Mouse (Mus musculus) heart, embryonic 13.5 days (tissue): ENCODE results near the gene Ccl2. TPM values are rescaled to one million over a fixed set of nuclear protein-coding genes. Genes with fewer than 3 reads are reported as not detected.

Experiments used
- ATAC-seq: fragments of 200-750 bp; cut with Nextera tagmentation; 2 replicates; pipeline ENCODE4 v1.8.0; 2017; ENCODE audit warnings: moderate TSS enrichment; ENCODE audit not compliant: insufficient number of reproducible peaks, low FRiP score, low TSS enrichment; ENCODE audit errors: extremely low read depth
- H3K27ac ChIP-seq: fragments of 300-500 bp; sonication (generic); replicated peaks from 2 replicates; pipeline ENCODE4 v1.5.1; 2015; ENCODE audit warnings: moderate library complexity, mild to moderate bottlenecking, inconsistent platforms
- H3K27me3 ChIP-seq: fragments of 300-500 bp; sonication (generic); replicated peaks from 2 replicates; pipeline ENCODE4 v1.6.1; 2015; ENCODE audit warnings: mild to moderate bottlenecking, inconsistent platforms
- H3K36me3 ChIP-seq: fragments of 300-500 bp; sonication (generic); 2 replicates; pipeline ENCODE4 v1.6.1; 2015; ENCODE audit warnings: mild to moderate bottlenecking, inconsistent platforms
- H3K4me1 ChIP-seq: fragments of 300-500 bp; sonication (generic); 2 replicates; pipeline ENCODE4 v1.6.1; 2015; ENCODE audit warnings: inconsistent platforms
- H3K4me2 ChIP-seq: fragments of 300-500 bp; sonication (generic); 2 replicates; pipeline ENCODE4 v1.6.1; 2015; ENCODE audit warnings: inconsistent platforms, mild to moderate bottlenecking, moderate library complexity
- H3K4me3 ChIP-seq: fragments of 300-500 bp; sonication (generic); 2 replicates; pipeline ENCODE4 v1.5.1; 2015; ENCODE audit warnings: moderate library complexity, mild to moderate bottlenecking, inconsistent platforms
- H3K9ac ChIP-seq: fragments of 300-500 bp; sonication (generic); 2 replicates; pipeline ENCODE4 v1.6.1; 2015; ENCODE audit warnings: inconsistent platforms, mild to moderate bottlenecking, moderate library complexity
- H3K9me3 ChIP-seq: fragments of 300-500 bp; sonication (generic); 2 replicates; pipeline ENCODE4 v1.6.1; 2016; ENCODE audit warnings: inconsistent platforms
- WGBS: fragments of 180-500 bp; shearing (Covaris S2); methylation state at CpG from one replicate; pipeline ENCODE4 v1.1.7; 2015; ENCODE audit warnings: mixed read lengths; 5-methylcytosine and 5-hydroxymethylcytosine counted together
- polyA plus RNA-seq: library from polyadenylated mRNA; unstranded; fragments of >200 nt; fragmentation: Nextera tagmentation; extraction: Ambion mirVana; gene quantifications from 2 replicates; pipeline ENCODE4 v1.2.1, GENCODE M21; 2015

The Ccl2 gene
- polyA plus RNA-seq, 1 experiment from 2014 or later: 10.9 TPM

- Histone ChIP-seq H3K9me3 (no peaks in the 10 kb centered on the region), H3K27me3 (no peaks in the 10 kb centered on the region), H3K4me3 (no peak overlapping the region), H3K27ac (no peak overlapping the region), H3K9ac (no peak overlapping the region), H3K36me3 (no peaks in the 10 kb centered on the region), H3K4me2 (no peak overlapping the region), H3K4me1 (peaks cover 14% of the 10 kb centered on the region)
- no peak for ATAC-seq
- 53% methylated on average over 2 of the region's 2 CpGs for WGBS
Observed at GRCm38 (mm10) chr11:82015066-82015465, 20.3 kb upstream of the Ccl2 start.

DNA sequence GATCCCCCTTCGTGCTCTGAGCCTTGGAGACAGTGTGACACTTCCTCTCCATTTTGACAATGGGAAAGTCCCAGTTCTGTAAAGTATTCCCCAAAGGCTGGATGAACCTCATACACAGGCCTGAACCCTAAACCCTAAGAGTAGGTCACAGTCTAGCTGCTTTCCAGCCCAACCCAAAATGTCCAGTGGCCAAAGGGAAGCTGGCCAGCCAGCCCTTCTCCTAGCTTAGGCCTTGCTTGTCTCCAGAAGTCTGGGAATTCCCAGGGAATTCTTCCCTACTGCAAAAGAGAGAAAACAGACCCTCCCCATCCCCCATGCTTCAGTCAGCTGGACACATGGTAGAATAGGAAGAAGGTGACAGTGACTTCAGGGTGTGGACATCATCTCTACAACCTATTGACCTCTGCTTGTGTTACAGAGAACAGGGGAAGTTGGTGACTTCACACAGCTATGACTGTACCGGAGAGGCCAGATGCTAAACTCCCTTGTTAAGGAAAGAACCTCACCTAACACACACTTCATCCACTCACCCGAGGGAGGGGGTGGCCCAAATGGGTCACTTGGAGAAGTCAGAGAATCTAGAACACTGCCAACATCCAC, 19.1 kb upstream of the Ccl2 start:
- no peaks in the 10 kb centered on the region for H3K36me3 ChIP-seq
- ATAC-seq: no peak
- H3K9me3 ChIP-seq: no peaks in the 10 kb centered on the region
- no peaks in the 10 kb centered on the region for H3K27me3 ChIP-seq
- no peak overlapping the region for H3K9ac ChIP-seq
- no peak overlapping the region for H3K4me2 ChIP-seq
- peaks cover 24% of the 10 kb centered on the region for H3K4me1 ChIP-seq
- WGBS: 66% methylated on average over 3 of the region's 3 CpGs
- H3K4me3 ChIP-seq: no peak overlapping the region
- no peak overlapping the region for H3K27ac ChIP-seq

DNA sequence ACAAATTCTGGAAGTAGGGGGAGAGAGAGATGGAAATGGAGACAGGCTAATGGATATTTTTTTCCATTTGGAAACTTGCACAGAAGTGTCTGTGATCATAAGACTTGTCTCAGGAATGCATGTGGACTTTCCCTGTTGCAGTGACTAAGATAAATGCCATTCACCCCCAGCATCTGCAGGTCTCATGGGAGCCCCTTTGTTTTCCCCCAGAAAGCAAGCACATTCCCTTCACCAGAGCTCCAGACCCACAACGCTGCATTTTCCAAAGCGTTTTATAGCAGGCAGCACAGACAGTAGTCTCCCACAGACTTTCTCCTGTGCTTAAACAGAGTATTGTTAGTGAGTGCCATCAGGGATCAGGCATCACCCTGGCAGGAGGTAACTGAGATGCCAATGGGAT, 16.0 kb upstream of the Ccl2 start:
- no peak overlapping the region for H3K4me3 ChIP-seq
- H3K27ac ChIP-seq: no peak overlapping the region
- no peaks in the 10 kb centered on the region for H3K9me3 ChIP-seq
- H3K4me1 ChIP-seq: peaks cover 22% of the 10 kb centered on the region
- H3K4me2 ChIP-seq: no peak overlapping the region
- H3K9ac ChIP-seq: no peak overlapping the region
- WGBS: 29% methylated on average over 2 of the region's 2 CpGs
- no peaks in the 10 kb centered on the region for H3K36me3 ChIP-seq
- no peaks in the 10 kb centered on the region for H3K27me3 ChIP-seq
- ATAC-seq: no peak

DNA sequence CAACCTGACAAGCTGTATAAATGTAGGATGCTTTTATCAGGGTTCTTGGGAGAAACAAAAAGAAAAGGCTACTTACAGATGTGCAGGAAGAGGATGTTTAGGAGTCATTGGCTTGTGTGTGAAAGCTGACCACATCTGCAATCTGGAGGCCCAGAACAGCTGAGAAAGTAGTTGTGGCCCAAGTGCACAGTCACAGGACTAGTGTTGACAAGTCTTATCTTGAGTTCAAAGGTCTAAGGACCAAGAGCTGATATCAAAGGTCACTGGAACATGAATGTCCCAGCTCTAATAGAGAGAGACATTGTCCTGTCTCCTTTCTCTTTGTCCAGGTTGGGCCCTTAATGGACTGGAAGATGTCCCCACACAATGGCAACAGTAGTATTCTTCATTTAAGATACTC, 15.6 kb upstream of the Ccl2 start:
- no peak overlapping the region for H3K9ac ChIP-seq
- H3K27me3 ChIP-seq: no peaks in the 10 kb centered on the region
- H3K27ac ChIP-seq: no peak overlapping the region
- no peak for ATAC-seq
- no peaks in the 10 kb centered on the region for H3K36me3 ChIP-seq
- peaks cover 22% of the 10 kb centered on the region for H3K4me1 ChIP-seq
- H3K4me3 ChIP-seq: no peak overlapping the region
- H3K9me3 ChIP-seq: no peaks in the 10 kb centered on the region
- H3K4me2 ChIP-seq: no peak overlapping the region

GRCm38 (mm10) chr11:82021406-82021805, 14.0 kb upstream of the Ccl2 start:
- Histone ChIP-seq H3K9ac (no peak overlapping the region), H3K4me3 (no peak overlapping the region)

DNA sequence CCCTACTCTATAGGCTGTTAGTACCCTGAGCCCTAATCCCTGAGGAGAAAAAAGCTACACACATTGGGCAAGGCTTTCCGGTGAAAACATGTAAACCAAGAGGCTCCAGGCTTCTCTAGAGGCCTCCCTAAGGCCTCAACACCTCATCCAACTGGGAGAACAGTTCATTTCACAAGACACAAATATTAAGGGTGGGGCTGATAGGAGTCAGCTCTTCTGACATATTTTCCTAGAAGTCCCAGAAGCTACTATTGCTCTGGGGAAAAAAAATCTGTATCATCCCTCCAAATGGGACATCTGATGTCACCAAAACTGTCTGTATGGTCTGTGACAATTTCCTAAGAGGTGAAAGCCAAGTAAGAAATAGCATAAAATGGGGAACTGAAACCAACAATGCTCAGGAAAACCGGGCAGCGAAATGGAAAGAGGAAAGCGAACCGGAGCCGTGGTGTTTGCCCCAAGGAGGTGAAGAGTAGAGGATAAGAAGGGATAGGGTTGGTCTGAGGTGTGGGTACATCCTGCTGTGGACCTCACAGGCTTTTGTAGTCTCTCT, 12.8 kb upstream of the Ccl2 start:
- no peak for ATAC-seq
- 77% methylated on average over 6 of the region's 6 CpGs for WGBS
- H3K36me3 ChIP-seq: no peaks in the 10 kb centered on the region
- H3K9ac ChIP-seq: no peak overlapping the region
- H3K4me1 ChIP-seq: peaks cover 22% of the 10 kb centered on the region
- H3K4me3 ChIP-seq: no peak overlapping the region
- no peak overlapping the region for H3K4me2 ChIP-seq
- H3K27ac ChIP-seq: no peak overlapping the region
- no peaks in the 10 kb centered on the region for H3K9me3 ChIP-seq
- no peaks in the 10 kb centered on the region for H3K27me3 ChIP-seq

More at GRCm38 (mm10) chr11:82021406-82021805, 14.0 kb upstream of the Ccl2 start:
- no peak overlapping the region for H3K4me2 ChIP-seq
- H3K9me3 ChIP-seq: no peaks in the 10 kb centered on the region
- no peaks in the 10 kb centered on the region for H3K27me3 ChIP-seq
- WGBS: 33% methylated on average over 3 of the region's 3 CpGs
- H3K36me3 ChIP-seq: no peaks in the 10 kb centered on the region
- no peak overlapping the region for H3K27ac ChIP-seq
- no peak for ATAC-seq
- peaks cover 22% of the 10 kb centered on the region for H3K4me1 ChIP-seq

DNA sequence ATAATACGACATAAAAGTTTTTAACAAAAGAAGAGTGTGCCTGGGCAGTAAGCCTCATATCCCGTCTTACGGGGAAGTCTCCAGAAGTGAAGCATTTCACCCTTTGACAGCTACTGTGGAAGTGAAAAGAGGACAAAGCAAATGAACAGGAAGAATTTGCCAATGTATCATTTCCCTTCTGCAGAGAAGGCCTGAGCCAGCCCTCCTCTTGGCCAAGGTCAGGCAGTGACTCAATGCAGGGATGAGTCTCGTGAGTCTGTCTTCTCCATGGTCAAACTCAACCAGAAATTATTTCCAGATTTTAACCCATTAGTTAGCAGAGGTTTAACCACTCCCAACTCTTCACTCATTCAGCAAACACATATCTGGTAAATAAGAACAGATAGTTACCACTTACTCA, 11.6 kb upstream of the Ccl2 start:
- peaks cover 22% of the 10 kb centered on the region for H3K4me1 ChIP-seq
- no peaks in the 10 kb centered on the region for H3K36me3 ChIP-seq
- H3K27ac ChIP-seq: no peak overlapping the region
- H3K4me3 ChIP-seq: no peak overlapping the region
- H3K9me3 ChIP-seq: no peaks in the 10 kb centered on the region
- 64% methylated on average over 4 of the region's 4 CpGs for WGBS
- no peak overlapping the region for H3K4me2 ChIP-seq
- no peak overlapping the region for H3K9ac ChIP-seq
- ATAC-seq: no peak
- no peaks in the 10 kb centered on the region for H3K27me3 ChIP-seq

- H3K36me3 ChIP-seq: no peaks in the 10 kb centered on the region
- H3K27ac ChIP-seq: no peak overlapping the region
- H3K9ac ChIP-seq: no peak overlapping the region
- H3K4me1 ChIP-seq: peaks cover 34% of the 10 kb centered on the region
- no peak for ATAC-seq
- H3K27me3 ChIP-seq: no peaks in the 10 kb centered on the region
- WGBS: 75% methylated on average over 2 of the region's 2 CpGs
- H3K9me3 ChIP-seq: no peaks in the 10 kb centered on the region
- no peak overlapping the region for H3K4me2 ChIP-seq
- H3K4me3 ChIP-seq: no peak overlapping the region
Observed at GRCm38 (mm10) chr11:82030171-82030570, 5.2 kb upstream of the Ccl2 start.

GRCm38 (mm10) chr11:82032136-82032535, 3.2 kb upstream of the Ccl2 start:
- Histone ChIP-seq H3K4me3 (no peak overlapping the region), H3K4me2 (no peak overlapping the region), H3K36me3 (no peaks in the 10 kb centered on the region), H3K27me3 (no peaks in the 10 kb centered on the region), H3K9ac (no peak overlapping the region), H3K4me1 (peaks cover 43% of the 10 kb centered on the region), H3K9me3 (no peaks in the 10 kb centered on the region), H3K27ac (peak overlapping the region; percentile 86)
- ATAC-seq: no peak

GRCm38 (mm10) chr11:82032678-82033344, 2.6 kb upstream of the Ccl2 start:
- Histone ChIP-seq H3K27ac (peak overlapping the region; percentile 86), H3K36me3 (no peaks in the 10 kb centered on the region), H3K27me3 (no peaks in the 10 kb centered on the region), H3K4me1 (peaks cover 43% of the 10 kb centered on the region), H3K4me3 (no peak overlapping the region), H3K9me3 (no peaks in the 10 kb centered on the region), H3K4me2 (no peak overlapping the region), H3K9ac (no peak overlapping the region)
- peak; percentile 37; the same call in 1 of the 2 replicates for ATAC-seq
- 21% methylated on average over 8 of the region's 8 CpGs for WGBS

DNA sequence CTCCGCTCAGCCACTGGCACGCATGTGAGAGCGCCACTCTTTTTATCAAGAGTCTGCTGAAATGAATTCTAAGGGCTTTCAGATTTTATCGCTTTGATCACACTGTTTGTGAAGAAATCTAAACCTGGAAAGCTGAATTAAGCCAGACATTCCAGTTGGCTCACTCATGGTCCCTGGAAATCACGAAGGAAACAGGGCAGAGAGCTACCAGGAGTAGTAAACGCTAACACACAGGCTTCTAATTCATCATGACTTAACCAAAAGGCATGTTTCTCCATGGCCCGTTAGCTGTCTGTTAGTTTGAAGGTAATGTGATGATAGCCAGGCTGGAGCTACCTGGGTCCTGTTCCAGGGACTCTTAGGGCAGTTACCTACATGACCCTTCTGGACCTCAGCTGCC, 925 bp upstream of the Ccl2 start:
- Histone ChIP-seq H3K4me2 (no peak overlapping the region), H3K27ac (peak overlapping the region; percentile 58), H3K27me3 (no peaks in the 10 kb centered on the region), H3K4me1 (peaks cover 53% of the 10 kb centered on the region), H3K4me3 (no peak overlapping the region), H3K9ac (no peak overlapping the region), H3K36me3 (no peaks in the 10 kb centered on the region), H3K9me3 (no peaks in the 10 kb centered on the region)
- no peak for ATAC-seq
- WGBS: 70% methylated on average over 7 of the region's 7 CpGs

DNA sequence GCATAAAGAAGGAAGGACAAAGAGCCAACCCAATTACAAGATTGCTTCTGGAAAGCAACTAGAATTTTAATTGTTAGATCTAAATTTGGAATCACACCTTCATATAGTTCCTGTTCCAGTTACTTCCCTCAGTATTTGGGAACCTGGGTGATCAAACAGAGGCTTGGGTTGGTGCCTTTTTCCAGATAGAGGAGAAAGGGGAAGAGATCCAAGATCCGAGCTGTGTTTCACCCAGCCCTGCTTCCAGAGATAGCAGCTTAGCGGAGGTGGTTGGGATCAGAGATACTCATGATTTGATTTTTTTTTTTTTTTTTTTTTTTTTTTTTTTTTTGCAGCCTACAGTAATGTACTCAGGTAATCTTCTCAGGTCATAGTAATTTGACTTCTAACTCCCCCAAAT, 486 bp downstream of the Ccl2 start:
- Histone ChIP-seq H3K27ac (peak overlapping the region; percentile 58), H3K36me3 (no peaks in the 10 kb centered on the region), H3K9ac (no peak overlapping the region), H3K4me3 (no peak overlapping the region), H3K27me3 (no peaks in the 10 kb centered on the region), H3K4me1 (peaks cover 53% of the 10 kb centered on the region), H3K4me2 (peak overlapping the region; percentile 31; the same call in 1 of the 2 replicates), H3K9me3 (no peaks in the 10 kb centered on the region)
- WGBS: 80% methylated on average over 2 of the region's 2 CpGs
- ATAC-seq: no peak
